Mouse (Mus musculus) heart, embryonic 11.5 days (tissue): Measurements from ENCODE around the gene C530008M17Rik. TPM values are rescaled to one million over a fixed set of nuclear protein-coding genes. Genes with fewer than 3 reads are reported as not detected.

Experiments
- ATAC-seq: fragments of 200-750 bp; cut with Nextera tagmentation; replicated peaks from 2 replicates; pipeline ENCODE4 v1.8.0; 2017; ENCODE audit warnings: moderate library complexity; ENCODE audit not compliant: insufficient number of reproducible peaks, low FRiP score, low TSS enrichment
- H3K27ac ChIP-seq: fragments of 300-500 bp; sonication (generic); 2 replicates; pipeline ENCODE4 v1.5.1; 2014; ENCODE audit warnings: mild to moderate bottlenecking, low read depth, low read length
- H3K27me3 ChIP-seq: fragments of 300-500 bp; sonication (generic); 2 replicates; pipeline ENCODE4 v1.6.1; 2014; ENCODE audit warnings: mild to moderate bottlenecking, low read length, mixed read lengths; ENCODE audit not compliant: control insufficient read depth, insufficient read depth
- H3K36me3 ChIP-seq: fragments of 300-500 bp; sonication (generic); 2 replicates; pipeline ENCODE4 v1.6.1; 2014; ENCODE audit warnings: mild to moderate bottlenecking, low read length, moderate library complexity, mixed read lengths; ENCODE audit not compliant: control insufficient read depth, insufficient read depth
- H3K4me1 ChIP-seq: fragments of 300-500 bp; sonication (generic); 2 replicates; pipeline ENCODE4 v1.6.1; 2014; ENCODE audit warnings: low read length; ENCODE audit not compliant: control insufficient read depth, insufficient read depth
- H3K4me2 ChIP-seq: fragments of 300-500 bp; sonication (generic); 2 replicates; pipeline ENCODE4 v1.6.1; 2014; ENCODE audit warnings: mild to moderate bottlenecking, moderate library complexity
- H3K4me3 ChIP-seq: fragments of 300-500 bp; sonication (generic); 2 replicates; pipeline ENCODE4 v1.5.1; 2014; ENCODE audit warnings: low read depth, low read length
- H3K9ac ChIP-seq: fragments of 300-500 bp; sonication (generic); 2 replicates; pipeline ENCODE4 v1.6.1; 2014; ENCODE audit warnings: mild to moderate bottlenecking, low read depth, low read length, moderate library complexity
- H3K9me3 ChIP-seq: fragments of 300-500 bp; sonication (generic); replicated peaks from 2 replicates; pipeline ENCODE4 v1.6.1; 2016; ENCODE audit warnings: low read length; ENCODE audit not compliant: control insufficient read depth
- WGBS: fragments of 180-500 bp; shearing (Covaris S2); extraction: QIAGEN DNeasy Blood & Tissue Kit; methylation state at CpG from one replicate; pipeline ENCODE4 v1.1.7; 2014; ENCODE audit not compliant: insufficient replicate concordance; 5-methylcytosine and 5-hydroxymethylcytosine counted together
- polyA plus RNA-seq: library from polyadenylated mRNA; unstranded; fragments of >200 nt; fragmentation: Nextera tagmentation; extraction: Ambion mirVana; gene quantifications from 2 replicates; pipeline ENCODE4 v1.2.1, GENCODE M21; 2014

The C530008M17Rik gene
- polyA plus RNA-seq, 1 experiment from 2014 or later, result 34.8 TPM

GRCm38 (mm10) chr5:76634012-76634411, 22.3 kb upstream of the C530008M17Rik start:
- Histone ChIP-seq H3K27ac (no peak overlapping the region), H3K4me3 (no peak overlapping the region), H3K36me3 (peaks cover 25% of the 10 kb centered on the region), H3K9ac (no peak overlapping the region), H3K27me3 (no peaks in the 10 kb centered on the region), H3K4me1 (no peaks in the 10 kb centered on the region), H3K9me3 (no peaks in the 10 kb centered on the region), H3K4me2 (no peak overlapping the region)
- 70% methylated on average over 10 of the region's 10 CpGs for WGBS
- ATAC-seq, result no peak

GRCm38 (mm10) chr5:76635592-76635991, 20.7 kb upstream of the C530008M17Rik start:
- no peak for ATAC-seq
- WGBS, result 77% methylated on average over 2 of the region's 2 CpGs
- Histone ChIP-seq H3K4me1 (no peaks in the 10 kb centered on the region), H3K27me3 (no peaks in the 10 kb centered on the region), H3K36me3 (peaks cover 28% of the 10 kb centered on the region), H3K4me2 (no peak overlapping the region), H3K4me3 (no peak overlapping the region), H3K9ac (no peak overlapping the region), H3K27ac (no peak overlapping the region), H3K9me3 (no peaks in the 10 kb centered on the region)

GRCm38 (mm10) chr5:76642076-76642475, 14.2 kb upstream of the C530008M17Rik start:
- no peaks in the 10 kb centered on the region for H3K9me3 ChIP-seq
- H3K4me1 ChIP-seq, result no peaks in the 10 kb centered on the region
- H3K4me3 ChIP-seq, result no peak overlapping the region
- H3K27me3 ChIP-seq, result no peaks in the 10 kb centered on the region
- H3K9ac ChIP-seq, result no peak overlapping the region
- no peak for ATAC-seq
- H3K27ac ChIP-seq, result no peak overlapping the region
- H3K4me2 ChIP-seq, result no peak overlapping the region
- peaks cover 10% of the 10 kb centered on the region for H3K36me3 ChIP-seq
- 84% methylated on average over 4 of the region's 4 CpGs for WGBS

GRCm38 (mm10) chr5:76644234-76644633, 12.1 kb upstream of the C530008M17Rik start:
- Histone ChIP-seq H3K27me3 (no peaks in the 10 kb centered on the region), H3K4me1 (no peaks in the 10 kb centered on the region), H3K36me3 (peaks cover 10% of the 10 kb centered on the region), H3K9ac (no peak overlapping the region), H3K4me3 (no peak overlapping the region), H3K27ac (no peak overlapping the region), H3K9me3 (no peaks in the 10 kb centered on the region), H3K4me2 (no peak overlapping the region)
- no peak for ATAC-seq
- WGBS, result 89% methylated on average over 7 of the region's 7 CpGs

- Histone ChIP-seq H3K9ac (no peak overlapping the region), H3K27ac (no peak overlapping the region), H3K4me1 (no peaks in the 10 kb centered on the region), H3K4me2 (no peak overlapping the region), H3K9me3 (no peaks in the 10 kb centered on the region), H3K36me3 (peaks cover 7% of the 10 kb centered on the region; the same call in 1 of the 2 replicates), H3K4me3 (no peak overlapping the region), H3K27me3 (no peaks in the 10 kb centered on the region)
- ATAC-seq, result no peak
- 89% methylated on average over 10 of the region's 10 CpGs for WGBS
These were observed 11.0 kb upstream of the C530008M17Rik start for GRCm38 (mm10) chr5:76645091-76645868.

GRCm38 (mm10) chr5:76649897-76650296, 6.4 kb upstream of the C530008M17Rik start:
- 77% methylated on average over 4 of the region's 4 CpGs for WGBS
- H3K36me3 ChIP-seq, result no peaks in the 10 kb centered on the region

GRCm38 (mm10) chr5:76651151-76651725, 5.1 kb upstream of the C530008M17Rik start:
- no peak overlapping the region for H3K27ac ChIP-seq
- no peak overlapping the region for H3K4me3 ChIP-seq
- H3K9me3 ChIP-seq, result no peaks in the 10 kb centered on the region
- ATAC-seq, result no peak
- H3K4me2 ChIP-seq, result no peak overlapping the region
- 60% methylated on average over 5 of the region's 5 CpGs for WGBS
- no peaks in the 10 kb centered on the region for H3K4me1 ChIP-seq
- no peak overlapping the region for H3K9ac ChIP-seq
- H3K27me3 ChIP-seq, result no peaks in the 10 kb centered on the region
- no peaks in the 10 kb centered on the region for H3K36me3 ChIP-seq

More at GRCm38 (mm10) chr5:76649897-76650296, 6.4 kb upstream of the C530008M17Rik start:
- no peak overlapping the region for H3K9ac ChIP-seq
- no peak for ATAC-seq
- H3K27ac ChIP-seq, result no peak overlapping the region
- no peaks in the 10 kb centered on the region for H3K27me3 ChIP-seq
- no peak overlapping the region for H3K4me2 ChIP-seq
- no peaks in the 10 kb centered on the region for H3K4me1 ChIP-seq
- H3K9me3 ChIP-seq, result no peaks in the 10 kb centered on the region
- no peak overlapping the region for H3K4me3 ChIP-seq

- H3K9me3 ChIP-seq, result no peaks in the 10 kb centered on the region
- peak overlapping the region; percentile 86 for H3K9ac ChIP-seq
- H3K4me1 ChIP-seq, result no peaks in the 10 kb centered on the region
- no peaks in the 10 kb centered on the region for H3K27me3 ChIP-seq
- 0 out of 2 replicates have a peak overlapping the region, but pooled peaks have one; percentile 29 for H3K27ac ChIP-seq
- H3K4me2 ChIP-seq, result peak overlapping the region; percentile 97
- no peaks in the 10 kb centered on the region for H3K36me3 ChIP-seq
- WGBS, result 1% methylated on average over 69 of the region's 80 CpGs
- peak overlapping the region; percentile 73 for H3K4me3 ChIP-seq
- ATAC-seq, result peak; percentile 81
These were observed 1.2 kb downstream of the C530008M17Rik start for GRCm38 (mm10) chr5:76657245-76658083.
